Mouse (Mus musculus) testis, adult 2 months (tissue): Measurements from ENCODE around the gene Cacna1d.

Source experiments
- CTCF ChIP-seq: fragments of 200-500 bp; IDR thresholded peaks from 2 replicates; pipeline ENCODE4 v1.5.1; 2012; ENCODE audit warnings: low read depth, mild to moderate bottlenecking, inconsistent platforms, low read length, moderate library complexity; ENCODE audit not compliant: control insufficient read depth, insufficient read depth, insufficient replicate concordance
- POLR2A ChIP-seq: fragments of 200-500 bp; IDR thresholded peaks from 2 replicates; pipeline ENCODE4 v1.6.1; 2012; ENCODE audit warnings: low read depth, mild to moderate bottlenecking, inconsistent platforms, low read length, moderate library complexity; ENCODE audit not compliant: control insufficient read depth

DNA sequence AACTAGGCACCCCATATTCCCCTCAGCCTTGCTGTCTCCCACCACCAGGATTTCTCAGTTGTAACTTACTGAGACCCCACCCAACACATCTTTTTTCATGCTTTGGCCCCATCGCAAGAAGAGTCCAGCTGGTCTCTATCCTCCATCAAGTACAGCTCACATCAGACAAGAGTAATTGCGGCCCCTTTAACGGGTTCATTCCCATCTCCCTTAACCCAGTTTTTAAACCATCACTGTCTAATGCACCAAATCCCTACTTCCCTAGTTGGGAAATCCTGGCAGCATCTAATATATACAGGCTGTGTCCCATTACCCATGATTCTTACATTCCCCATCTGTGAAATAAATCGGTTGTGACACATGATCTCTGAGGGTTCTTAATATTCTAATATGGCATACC lies 130.8 kb downstream of the Cacna1d start:
- no peak for TF ChIP-seq CTCF
- TF ChIP-seq POLR2A: no peak
